Mouse (Mus musculus): Measurements from ENCODE around the gene Auts2. TPM values are rescaled to one million over a fixed set of nuclear protein-coding genes. Genes with fewer than 3 reads are reported as not detected.

Auts2 gene
- total and polyA plus RNA-seq, 3 experiments, result 16.9 to 35.7 (median 28.1) TPM

DNA sequence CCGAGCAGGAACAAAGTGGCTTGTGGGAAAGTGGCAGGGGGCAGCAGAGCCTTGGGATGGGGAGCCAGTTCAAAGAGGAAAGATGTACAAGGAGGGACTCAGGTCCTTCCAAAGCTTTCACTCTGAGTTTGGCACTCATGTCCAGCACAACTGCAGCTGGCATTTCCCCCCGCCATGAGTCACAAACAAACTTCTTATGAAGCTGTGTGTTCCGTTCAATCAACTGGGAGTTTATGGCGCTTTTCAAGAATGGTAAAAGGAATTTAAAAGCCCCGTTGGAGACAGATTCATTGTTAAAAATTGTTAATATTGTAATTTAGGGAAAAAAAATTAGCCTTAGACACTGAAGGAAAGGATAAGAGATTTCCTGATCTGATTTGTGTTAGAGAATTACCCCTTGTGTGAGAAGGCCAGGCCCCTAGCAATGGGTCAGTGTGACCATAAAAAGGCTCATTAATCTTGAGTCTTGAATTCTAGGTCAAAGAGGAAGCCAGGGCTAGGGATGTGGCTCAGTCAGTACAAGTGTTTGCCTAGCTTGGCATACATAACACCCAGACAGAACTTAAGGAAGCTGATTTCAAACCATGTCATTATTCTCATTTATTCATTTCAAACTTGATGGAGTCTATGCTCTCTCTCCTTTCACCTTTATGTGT, 831.5 kb downstream of the Auts2 start:
- Histone ChIP-seq H3K79me2 (replicated peaks; ENCODE audit: control insufficient read depth, insufficient read depth, low read length) (no peaks in the 10 kb centered on the region), H3K27me3 (ENCODE audit: control insufficient read depth, insufficient read depth, low read length) (no peaks in the 10 kb centered on the region), H3K27ac (no peak overlapping the region), H3K9ac (ENCODE audit: low read depth, low read length) (no peak overlapping the region), H3K4me3 (no peak overlapping the region), H3K4me1 (ENCODE audit: control insufficient read depth, insufficient read depth, low read length) (no peaks in the 10 kb centered on the region), H3K36me3 (ENCODE audit: control insufficient read depth, insufficient read depth, low read length) (no peaks in the 10 kb centered on the region)
- 77% methylated on average over 5 of the region's 5 CpGs for WGBS
- DNase-seq, result no peak
- intact Hi-C loops (cut with DNase I), result no loop called here
- no peak for TF ChIP-seq POLR2A (IDR thresholded peaks at IDR 0.05; ENCODE audit: insufficient read depth, low read depth, low read length)
- TF ChIP-seq CTCF (IDR thresholded peaks at IDR 0.05), result no peak
- no peak for TF ChIP-seq EP300 (IDR thresholded peaks at IDR 0.05; ENCODE audit: insufficient read depth, low read depth, low read length)

DNA sequence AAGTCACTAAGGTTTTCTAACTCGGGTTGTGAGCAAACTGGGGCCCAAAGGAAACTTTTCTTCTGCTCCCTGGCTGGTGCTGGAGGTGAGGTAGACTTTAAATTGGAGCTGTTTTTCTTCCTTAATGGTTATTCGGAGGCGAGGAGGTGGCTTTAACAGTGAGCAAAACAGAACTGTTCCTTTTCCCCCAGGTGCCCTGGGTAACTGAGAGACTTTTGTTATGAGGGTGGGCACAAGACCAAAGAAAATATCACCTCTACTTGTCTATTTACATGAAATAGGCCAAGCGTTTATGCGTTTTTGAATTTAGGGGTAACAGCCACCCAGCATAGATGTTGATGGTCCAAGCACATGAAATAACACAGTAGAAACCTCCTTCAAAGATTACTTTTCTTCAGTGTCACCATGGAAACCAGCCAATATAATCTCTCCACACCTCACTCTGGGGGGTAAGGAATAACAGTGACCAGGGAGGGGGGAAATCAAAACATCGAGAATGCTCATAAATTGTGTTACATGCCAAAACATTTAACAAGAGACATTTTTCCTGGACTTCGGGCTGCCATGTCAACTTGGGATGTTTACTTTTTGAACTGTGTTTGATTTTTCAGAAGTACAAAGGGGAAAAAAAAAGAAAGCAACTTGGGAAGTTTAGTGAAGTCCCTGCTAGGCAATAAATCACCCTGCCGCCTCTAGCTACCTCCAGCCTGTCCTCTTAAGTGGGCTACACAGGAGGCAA, 832.2 kb downstream of the Auts2 start:
- no peak overlapping the region for H3K27ac ChIP-seq
- intact Hi-C loops (cut with DNase I), result no loop called here
- 69% methylated on average over 8 of the region's 8 CpGs for WGBS

DNA sequence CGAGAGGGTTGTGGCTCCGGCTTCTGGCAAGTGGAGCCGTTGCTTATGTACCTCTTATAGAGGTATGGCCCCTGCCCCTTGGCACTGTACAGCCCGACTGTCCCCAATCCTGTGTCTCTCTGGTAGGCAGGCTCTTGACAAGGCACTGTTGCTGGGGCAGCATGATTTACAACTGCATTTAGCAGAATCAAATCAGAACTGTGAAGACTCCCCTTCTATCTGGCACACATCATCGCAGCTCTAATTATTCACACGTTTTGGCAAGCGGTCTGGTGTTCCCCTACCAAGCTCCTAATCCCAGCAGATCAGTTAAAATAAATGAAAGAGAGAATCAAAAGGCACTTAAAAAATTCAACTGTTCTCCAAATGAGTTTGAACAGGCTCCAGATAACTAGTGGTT, 835.7 kb downstream of the Auts2 start:
- Histone ChIP-seq H3K36me3 (ENCODE audit: control insufficient read depth, insufficient read depth, low read length) (no peaks in the 10 kb centered on the region), H3K4me1 (ENCODE audit: control insufficient read depth, insufficient read depth, low read length) (no peaks in the 10 kb centered on the region), H3K79me2 (replicated peaks; ENCODE audit: control insufficient read depth, insufficient read depth, low read length) (no peaks in the 10 kb centered on the region), H3K4me3 (no peak overlapping the region), H3K27ac (no peak overlapping the region), H3K27me3 (ENCODE audit: control insufficient read depth, insufficient read depth, low read length) (no peaks in the 10 kb centered on the region), H3K9ac (ENCODE audit: low read depth, low read length) (no peak overlapping the region)
- 90% methylated on average over 7 of the region's 7 CpGs for whole genome bisulfite sequencing
- intact Hi-C loops (cut with DNase I), result no loop called here
- no peak for TF ChIP-seq CTCF (IDR thresholded peaks at IDR 0.05)
- no peak for TF ChIP-seq EP300 (IDR thresholded peaks at IDR 0.05; ENCODE audit: insufficient read depth, low read depth, low read length)
- no peak for TF ChIP-seq POLR2A (IDR thresholded peaks at IDR 0.05; ENCODE audit: insufficient read depth, low read depth, low read length)
- DNase-seq, result no peak

More for the DNA sequence above, 832.2 kb downstream of the Auts2 start:
- no peaks in the 10 kb centered on the region for H3K4me1 ChIP-seq (ENCODE audit: control insufficient read depth, insufficient read depth, low read length)
- no peak overlapping the region for H3K9ac ChIP-seq (ENCODE audit: low read depth, low read length)
- no peaks in the 10 kb centered on the region for H3K36me3 ChIP-seq (ENCODE audit: control insufficient read depth, insufficient read depth, low read length)
- no peak for DNase-seq
- H3K4me3 ChIP-seq, result no peak overlapping the region
- no peaks in the 10 kb centered on the region for H3K27me3 ChIP-seq (ENCODE audit: control insufficient read depth, insufficient read depth, low read length)
- TF ChIP-seq CTCF (IDR thresholded peaks at IDR 0.05) (no peak), POLR2A (IDR thresholded peaks at IDR 0.05; ENCODE audit: insufficient read depth, low read depth, low read length) (no peak), EP300 (IDR thresholded peaks at IDR 0.05; ENCODE audit: insufficient read depth, low read depth, low read length) (no peak)
- no peaks in the 10 kb centered on the region for H3K79me2 ChIP-seq (replicated peaks; ENCODE audit: control insufficient read depth, insufficient read depth, low read length)

DNA sequence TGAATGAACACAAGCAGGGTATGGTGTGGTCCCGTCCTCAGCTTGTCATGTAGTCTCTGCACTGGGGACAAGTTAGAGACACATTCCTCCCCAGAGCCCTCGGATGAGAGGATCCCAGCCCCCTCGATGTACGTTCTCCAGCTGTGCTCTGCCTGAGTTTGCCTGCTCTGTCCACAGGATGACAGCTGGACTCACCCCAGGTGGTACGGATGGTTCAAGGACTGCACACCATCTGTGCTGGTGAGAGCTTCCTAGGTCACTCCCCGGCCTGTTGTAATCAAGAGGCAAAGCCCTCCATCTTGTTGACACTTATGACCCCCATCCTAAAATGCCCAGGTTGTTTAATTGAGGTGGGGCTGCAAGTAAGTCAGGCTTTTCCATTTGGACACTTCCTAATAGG, 839.4 kb downstream of the Auts2 start:
- H3K27me3 ChIP-seq (ENCODE audit: control insufficient read depth, insufficient read depth, low read length), result no peaks in the 10 kb centered on the region
- intact Hi-C loops (cut with DNase I), result no loop called here
- DNase-seq, result no peak
- no peak overlapping the region for H3K9ac ChIP-seq (ENCODE audit: low read depth, low read length)
- H3K4me3 ChIP-seq, result no peak overlapping the region
- no peak for TF ChIP-seq CTCF (IDR thresholded peaks at IDR 0.05)
- no peak for TF ChIP-seq EP300 (IDR thresholded peaks at IDR 0.05; ENCODE audit: insufficient read depth, low read depth, low read length)
- no peak for TF ChIP-seq POLR2A (IDR thresholded peaks at IDR 0.05; ENCODE audit: insufficient read depth, low read depth, low read length)
- no peaks in the 10 kb centered on the region for H3K4me1 ChIP-seq (ENCODE audit: control insufficient read depth, insufficient read depth, low read length)
- 85% methylated on average over 6 of the region's 6 CpGs for WGBS
- no peaks in the 10 kb centered on the region for H3K79me2 ChIP-seq (replicated peaks; ENCODE audit: control insufficient read depth, insufficient read depth, low read length)
- H3K27ac ChIP-seq, result no peak overlapping the region
- H3K36me3 ChIP-seq (ENCODE audit: control insufficient read depth, insufficient read depth, low read length), result no peaks in the 10 kb centered on the region

DNA sequence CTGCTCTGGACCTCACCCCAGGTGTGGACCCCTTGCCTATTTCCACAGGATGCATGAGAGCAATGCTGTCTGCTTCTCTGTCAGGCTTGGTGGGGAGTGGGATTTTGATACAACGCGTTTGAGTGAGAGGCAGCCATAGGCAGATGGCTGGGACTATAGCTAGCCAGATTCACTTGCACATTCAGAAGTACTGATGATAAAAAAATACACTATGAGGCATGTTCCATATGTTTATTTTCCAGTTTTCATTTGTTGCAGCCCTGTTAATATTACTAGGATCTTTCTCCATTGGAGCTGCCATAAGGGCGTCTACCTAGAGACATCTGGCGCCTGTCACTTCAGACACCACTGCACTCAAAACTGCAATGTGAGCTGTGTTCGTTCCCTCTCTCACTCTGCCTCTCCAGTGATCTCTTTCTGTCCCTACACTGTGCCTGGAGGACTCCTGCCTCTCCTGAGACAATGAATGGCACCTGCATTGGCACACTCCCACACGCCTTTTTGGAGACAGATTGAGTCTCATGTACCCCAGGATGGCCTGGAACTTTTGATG, 840.2 kb downstream of the Auts2 start:
- no peaks in the 10 kb centered on the region for H3K79me2 ChIP-seq (replicated peaks; ENCODE audit: control insufficient read depth, insufficient read depth, low read length)
- H3K4me1 ChIP-seq (ENCODE audit: control insufficient read depth, insufficient read depth, low read length), result no peaks in the 10 kb centered on the region
- H3K9ac ChIP-seq (ENCODE audit: low read depth, low read length), result no peak overlapping the region
- no peak for DNase-seq
- no peaks in the 10 kb centered on the region for H3K36me3 ChIP-seq (ENCODE audit: control insufficient read depth, insufficient read depth, low read length)
- TF ChIP-seq EP300 (IDR thresholded peaks at IDR 0.05; ENCODE audit: insufficient read depth, low read depth, low read length) (no peak), CTCF (IDR thresholded peaks at IDR 0.05) (no peak), POLR2A (IDR thresholded peaks at IDR 0.05; ENCODE audit: insufficient read depth, low read depth, low read length) (no peak)
- H3K4me3 ChIP-seq, result no peak overlapping the region
- 92% methylated on average over 6 of the region's 6 CpGs for WGBS
- no peak overlapping the region for H3K27ac ChIP-seq
- intact Hi-C loops (cut with DNase I), result no loop called here
- H3K27me3 ChIP-seq (ENCODE audit: control insufficient read depth, insufficient read depth, low read length), result no peaks in the 10 kb centered on the region

DNA sequence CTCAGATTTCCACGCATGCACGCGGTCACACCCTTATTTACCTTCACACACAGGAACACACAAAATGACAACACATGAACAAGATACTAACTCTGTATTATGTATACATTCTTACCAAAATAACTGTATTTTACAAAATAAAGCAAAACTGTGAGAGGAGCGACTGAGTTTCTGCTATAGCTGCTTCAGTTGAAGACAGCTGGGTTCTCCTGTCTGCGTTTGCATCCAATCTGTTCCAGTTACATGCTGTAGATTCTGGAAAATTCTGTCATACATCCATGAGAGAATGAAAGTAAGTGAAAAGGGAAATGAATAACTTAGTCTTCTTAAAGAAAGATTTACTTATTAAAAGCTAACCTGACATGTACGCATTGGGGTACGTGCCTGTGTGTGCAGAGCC, 844.2 kb downstream of the Auts2 start:
- no peak for DNase-seq
- WGBS, result 98% methylated on average over 7 of the region's 7 CpGs
- TF ChIP-seq EP300 (IDR thresholded peaks at IDR 0.05; ENCODE audit: insufficient read depth, low read depth, low read length), result no peak
- no peak for TF ChIP-seq POLR2A (IDR thresholded peaks at IDR 0.05; ENCODE audit: insufficient read depth, low read depth, low read length)
- TF ChIP-seq CTCF (IDR thresholded peaks at IDR 0.05), result no peak
- intact Hi-C loops (cut with DNase I), result loop anchor here (5.0 kb wide), 1 partner anchor 47 kb away; no protein-coding TSS in a partner anchor
- no peaks in the 10 kb centered on the region for H3K4me1 ChIP-seq (ENCODE audit: control insufficient read depth, insufficient read depth, low read length)
- H3K9ac ChIP-seq (ENCODE audit: low read depth, low read length), result no peak overlapping the region
- no peaks in the 10 kb centered on the region for H3K79me2 ChIP-seq (replicated peaks; ENCODE audit: control insufficient read depth, insufficient read depth, low read length)
- H3K4me3 ChIP-seq, result no peak overlapping the region
- H3K27me3 ChIP-seq (ENCODE audit: control insufficient read depth, insufficient read depth, low read length), result no peaks in the 10 kb centered on the region
- H3K36me3 ChIP-seq (ENCODE audit: control insufficient read depth, insufficient read depth, low read length), result no peaks in the 10 kb centered on the region
- no peak overlapping the region for H3K27ac ChIP-seq

Measured in heart, adult 2 months (tissue).